In genomic region chr19:45179451-45179850, GRCm38 (mm10) we compare ENCODE assay signal across 43 mouse cellular contexts. TPM values are rescaled to one million over a fixed set of nuclear protein-coding genes. Genes with fewer than 3 reads are reported as not detected.
"Had no signal": no experiment of that assay in that cellular context is flagged by ENCODE, and none has a peak within 500 bp of the region (broad histone marks: within the 10 kb centered on the region; RNA-seq: fewer than 3 reads in every experiment).

No protein-coding gene starts in this region.

- H3K4me2 ChIP-seq: limb, embryonic 12.5 days; limb, embryonic 13.5 days; limb, embryonic 15.5 days; liver, embryonic 11.5 days; liver, embryonic 12.5 days; liver, embryonic 13.5 days; liver, embryonic 15.5 days; lung, embryonic 14.5 days; lung, embryonic 15.5 days; midbrain, embryonic 12.5 days; midbrain, embryonic 13.5 days; midbrain, embryonic 15.5 days had no signal

- DNase-seq: left cerebral cortex, postnatal 4 days; liver; liver, embryonic 13.5 days; liver, postnatal 0 days; lung, adult 18-20 months; lung, adult 2 months; lung, embryonic 14.5 days; lung, postnatal 10 days; lung, postnatal 14 days; lung, postnatal 36 days; lung, postnatal 4 days; midbrain, embryonic 14.5 days had no signal

- ATAC-seq: liver, embryonic 12.5 days; liver, postnatal 0 days; lung, postnatal 0 days; midbrain, embryonic 13.5 days; midbrain, embryonic 15.5 days had no signal

- H3K4me3 ChIP-seq: left cerebral cortex, adult 2 months; limb, embryonic 10.5 days; limb, embryonic 12.5 days; limb, embryonic 13.5 days; limb, embryonic 15.5 days; liver, embryonic 12.5 days; liver, embryonic 13.5 days; liver, embryonic 15.5 days; lung, embryonic 15.5 days; megakaryocyte, embryonic 14.5 days; midbrain, embryonic 10.5 days; midbrain, embryonic 12.5 days; midbrain, embryonic 13.5 days; midbrain, embryonic 15.5 days; myocyte had no signal

- H3K27ac ChIP-seq: left cerebral cortex, adult 2 months; limb, embryonic 10.5 days; limb, embryonic 12.5 days; limb, embryonic 13.5 days; limb, embryonic 15.5 days; liver, embryonic 12.5 days; liver, embryonic 13.5 days; liver, embryonic 14.5 days; liver, embryonic 15.5 days; lung, embryonic 15.5 days; macrophage; midbrain, embryonic 10.5 days; midbrain, embryonic 12.5 days; midbrain, embryonic 13.5 days; midbrain, embryonic 15.5 days had no signal

- H3K9me3 ChIP-seq: limb, embryonic 10.5 days; limb, embryonic 12.5 days; limb, embryonic 13.5 days; limb, embryonic 15.5 days; liver, embryonic 12.5 days; liver, embryonic 13.5 days; liver, embryonic 15.5 days; lung, embryonic 15.5 days; midbrain, embryonic 10.5 days; midbrain, embryonic 12.5 days; midbrain, embryonic 13.5 days; midbrain, embryonic 15.5 days had no signal

- H3K36me3 ChIP-seq: limb, embryonic 10.5 days; limb, embryonic 12.5 days; limb, embryonic 13.5 days; limb, embryonic 15.5 days; liver, embryonic 12.5 days; liver, embryonic 13.5 days; liver, embryonic 15.5 days; lung, embryonic 15.5 days; midbrain, embryonic 10.5 days; midbrain, embryonic 12.5 days; midbrain, embryonic 13.5 days; midbrain, embryonic 15.5 days had no signal

- H3K27me3 ChIP-seq: liver, embryonic 12.5 days; liver, embryonic 13.5 days; liver, embryonic 15.5 days; lung, embryonic 15.5 days; midbrain, embryonic 15.5 days had no signal

- H3K9ac ChIP-seq: limb, embryonic 12.5 days; limb, embryonic 13.5 days; limb, embryonic 15.5 days; liver, embryonic 12.5 days; liver, embryonic 13.5 days; liver, embryonic 14.5 days; liver, embryonic 15.5 days; liver, postnatal 0 days; lung, embryonic 14.5 days; lung, embryonic 15.5 days; midbrain, embryonic 12.5 days; midbrain, embryonic 13.5 days; midbrain, embryonic 15.5 days had no signal

- H3K4me1 ChIP-seq: limb, embryonic 12.5 days had no signal

RNA-seq across cellular contexts. Expression of gene Tlx1, which starts 29.0 kb away (rescaled TPM):
- total RNA-seq: left cerebral cortex, adult 2 months; left cerebral cortex, adult 8-10 months; left cerebral cortex, postnatal 10 days; left cerebral cortex, postnatal 14 days; left cerebral cortex, postnatal 25 days; left cerebral cortex, postnatal 36 days; left cerebral cortex, postnatal 4 days; liver, adult 2 months; megakaryocyte progenitor cell, adult 5-6 weeks; megakaryocyte, adult 5-6 weeks; megakaryocyte-erythroid progenitor cell, adult 5-6 weeks; midbrain, postnatal 0 days; monocyte, adult 5-6 weeks had no signal
- polyA plus RNA-seq: liver, embryonic 12.5 days; liver, embryonic 13.5 days; liver, embryonic 15.5 days; liver, postnatal 0 days; lung, adult 2 months; lung, embryonic 14.5 days; lung, embryonic 15.5 days; lung, embryonic 16.5 days; lung, postnatal 0 days; macrophage; midbrain, embryonic 14.5 days; midbrain, embryonic 15.5 days; midbrain, postnatal 0 days; myocyte had no signal

RNA-seq across cellular contexts. Expression of gene Lbx1, which starts 56.2 kb away (rescaled TPM):
- total RNA-seq: left cerebral cortex, adult 2 months; left cerebral cortex, adult 8-10 months; left cerebral cortex, postnatal 10 days; left cerebral cortex, postnatal 25 days; left cerebral cortex, postnatal 36 days; left cerebral cortex, postnatal 4 days; megakaryocyte progenitor cell, adult 5-6 weeks; megakaryocyte, adult 5-6 weeks; megakaryocyte-erythroid progenitor cell, adult 5-6 weeks; monocyte, adult 5-6 weeks had no signal
- polyA plus RNA-seq: liver, adult 2 months; liver, embryonic 13.5 days; liver, embryonic 14.5 days; liver, embryonic 15.5 days; liver, embryonic 16.5 days; liver, postnatal 0 days; lung, embryonic 14.5 days; lung, embryonic 15.5 days; lung, embryonic 16.5 days; lung, postnatal 0 days; macrophage had no signal
